Mouse (Mus musculus) left cerebral cortex, postnatal 4 days (tissue): Measurements from ENCODE around the gene Cited2. TPM values are rescaled to one million over a fixed set of nuclear protein-coding genes. Genes with fewer than 3 reads are reported as not detected.

Experiments
- DNase-seq: peaks from one replicate; pipeline ENCODE4 v3.0.0-alpha.2; 2022
- intact Hi-C: fragments of 180-260 bp; cut with DNase I; formaldehyde crosslinking; loops from one replicate; pipeline ENCODE4 v1.15.1; 2025
- total RNA-seq, 2 experiments: library from RNA; stranded (reverse); gene quantifications; 2 replicates each; pipeline ENCODE4 v1.2.3; 2021

Gene Cited2
- total RNA-seq: 10 to 100 TPM; 41.9 to 48.3 TPM

GRCm38 (mm10) chr10:17722653-17723410 is at the start of gene Cited2:
Gene Cited2 (plus strand): TSS chr10:17723218.
- intact Hi-C loops: loop anchor here (10.0 kb wide), 3 partner anchors 298 to 1898 kb away; no protein-coding TSS in a partner anchor
- peak; percentile 97 for DNase-seq

GRCm38 (mm10) chr10:17674454-17674853 is 48.6 kb upstream of the Cited2 start:
- intact Hi-C loops: no loop called here
- no peak for DNase-seq

GRCm38 (mm10) chr10:17674869-17675268 is 48.1 kb upstream of the Cited2 start:
- no peak for DNase-seq
- intact Hi-C loops: no loop called here

GRCm38 (mm10) chr10:17676464-17676863 is 46.6 kb upstream of the Cited2 start:
- intact Hi-C loops: no loop called here
- no peak for DNase-seq

GRCm38 (mm10) chr10:17677308-17677707 is 45.7 kb upstream of the Cited2 start:
- intact Hi-C loops: no loop called here
- no peak for DNase-seq

GRCm38 (mm10) chr10:17680432-17681382 is 42.3 kb upstream of the Cited2 start:
- no peak for DNase-seq
- intact Hi-C loops: no loop called here

- intact Hi-C loops: no loop called here
- DNase-seq: no peak
These were observed 41.6 kb upstream of the Cited2 start for GRCm38 (mm10) chr10:17681386-17681785.

- no peak for DNase-seq
- intact Hi-C loops: no loop called here
These were observed 39.1 kb upstream of the Cited2 start for GRCm38 (mm10) chr10:17683852-17684428.

- no peak for DNase-seq
- intact Hi-C loops: no loop called here
These were observed 33.2 kb upstream of the Cited2 start for GRCm38 (mm10) chr10:17689806-17690205.

- intact Hi-C loops: no loop called here
- DNase-seq: no peak
These were observed 31.3 kb upstream of the Cited2 start for GRCm38 (mm10) chr10:17691709-17692108.

- intact Hi-C loops: no loop called here
- no peak for DNase-seq
These were observed 27.2 kb upstream of the Cited2 start for GRCm38 (mm10) chr10:17695801-17696200.

- DNase-seq: no peak
- intact Hi-C loops: no loop called here
These were observed 25.4 kb upstream of the Cited2 start for GRCm38 (mm10) chr10:17697376-17698265.

GRCm38 (mm10) chr10:17705466-17705973 is 17.5 kb upstream of the Cited2 start:
- DNase-seq: no peak
- intact Hi-C loops: no loop called here

- intact Hi-C loops: no loop called here
- DNase-seq: no peak
These were observed 12.3 kb upstream of the Cited2 start for GRCm38 (mm10) chr10:17710753-17711152.

- DNase-seq: no peak
- intact Hi-C loops: no loop called here
These were observed 3.9 kb upstream of the Cited2 start for GRCm38 (mm10) chr10:17719009-17719570.

- intact Hi-C loops: loop anchor here (10.0 kb wide), 3 partner anchors 295 to 1895 kb away; no protein-coding TSS in a partner anchor
- DNase-seq: no peak
These were observed 3.4 kb upstream of the Cited2 start for GRCm38 (mm10) chr10:17719646-17720045.

- no peak for DNase-seq
- intact Hi-C loops: loop anchor here (10.0 kb wide), 3 partner anchors 296 to 1896 kb away; no protein-coding TSS in a partner anchor
These were observed 2.0 kb upstream of the Cited2 start for GRCm38 (mm10) chr10:17720891-17721601.

GRCm38 (mm10) chr10:17721602-17722121 is 1.4 kb upstream of the Cited2 start:
- peak; percentile 40 for DNase-seq

More at GRCm38 (mm10) chr10:17721602-17722121, 1.4 kb upstream of the Cited2 start:
- intact Hi-C loops: loop anchor here (10.0 kb wide), 3 partner anchors 297 to 1897 kb away; no protein-coding TSS in a partner anchor
